Mouse (Mus musculus): Measurements from ENCODE around the gene Lancl3.

GRCm38 (mm10) chrX:9181570-9181969, 18.1 kb upstream of the Lancl3 start:
- TF ChIP-seq CTCF (conservative IDR thresholded peaks at IDR 0.05; ENCODE audit: low read length) (no peak), NANOG (IDR thresholded peaks at IDR 0.05; ENCODE audit: borderline replicate concordance, low read length) (no peak)
